Mouse (Mus musculus): ENCODE measurements around the gene Tectb. TPM values are rescaled to one million over a fixed set of nuclear protein-coding genes. Genes with fewer than 3 reads are reported as not detected.

The Tectb gene
- total RNA-seq, 2 experiments from 2014 or later, result 0.21 TPM; not detected in 1

GRCm38 (mm10) chr19:55206482-55207138 lies 26.1 kb downstream of the Tectb start:
- intact Hi-C loops (cut with DNase I), result loop anchor here (2.0 kb wide), 1 partner anchor 1162 kb away; the partner anchor contains the start of gene Adra2a
- DNase-seq (ENCODE audit: low spot score), result no peak

DNA sequence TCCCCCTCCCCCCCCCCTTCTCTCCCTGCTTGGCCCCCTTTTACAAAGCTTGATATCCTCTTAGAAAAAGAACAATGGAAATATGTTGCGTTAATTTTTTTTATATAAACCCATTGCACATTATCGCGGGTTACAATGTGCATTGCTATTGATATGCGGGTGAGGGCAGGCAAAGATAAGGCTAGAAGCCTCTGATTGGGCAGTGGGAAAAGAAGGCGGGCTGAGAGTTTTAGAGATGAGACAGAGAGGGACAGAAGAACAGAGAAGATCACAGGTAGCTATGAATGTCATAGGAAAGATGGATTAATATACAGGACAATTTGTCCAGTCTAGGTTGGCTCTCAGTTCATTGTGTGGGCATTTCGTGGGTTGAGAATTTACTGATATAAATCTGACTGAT lies 26.7 kb downstream of the Tectb start:
- no peak for DNase-seq (ENCODE audit: low spot score)
- intact Hi-C loops (cut with DNase I), result loop anchor here (2.0 kb wide), 1 partner anchor 1162 kb away; the partner anchor contains the start of gene Adra2a

GRCm38 (mm10) chr19:55207746-55208538 lies 27.4 kb downstream of the Tectb start:
- intact Hi-C loops (cut with DNase I), result loop anchor here (2.0 kb wide), 1 partner anchor 1163 kb away; the partner anchor contains the start of gene Adra2a
- DNase-seq (ENCODE audit: low spot score), result no peak

DNA sequence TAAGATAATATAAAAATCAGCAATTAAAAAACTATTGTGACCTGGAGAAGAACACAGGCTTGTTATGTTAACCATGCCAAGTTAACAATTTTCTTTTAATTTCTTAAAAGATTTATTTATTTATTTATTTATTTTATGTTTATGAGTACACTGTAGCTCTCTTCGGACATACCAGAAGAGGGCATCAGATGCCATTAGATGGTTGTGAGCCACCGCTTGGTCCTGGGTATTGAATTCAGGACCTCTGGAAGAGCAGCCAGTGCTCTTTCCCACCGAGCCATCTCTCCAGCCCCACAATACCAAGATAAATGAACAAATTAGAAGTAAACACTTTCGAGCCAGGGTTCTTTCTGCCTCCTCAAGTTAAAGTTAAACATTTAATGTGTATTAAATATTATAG lies 28.1 kb downstream of the Tectb start:
- no peak for DNase-seq (ENCODE audit: low spot score)
- intact Hi-C loops (cut with DNase I), result no loop called here

DNA sequence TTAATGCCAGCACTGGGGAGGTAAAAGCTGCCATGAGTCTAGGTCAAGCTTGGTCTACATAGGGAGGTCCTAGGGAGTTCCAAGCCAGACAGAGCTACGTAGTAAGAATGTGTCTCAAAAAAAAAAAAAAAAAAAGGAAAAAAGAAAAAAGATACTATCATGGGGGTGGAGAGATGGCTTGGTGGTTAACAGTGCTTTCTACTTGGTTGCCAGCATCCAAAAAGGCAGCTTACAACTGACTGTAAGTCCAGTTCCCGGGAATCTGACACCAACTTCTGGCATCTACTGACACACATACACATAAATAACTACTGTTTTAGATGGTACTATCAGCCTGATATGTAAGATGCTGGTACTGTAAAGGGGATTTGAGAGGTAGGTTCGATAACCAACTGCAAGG lies 28.6 kb downstream of the Tectb start:
- DNase-seq (ENCODE audit: low spot score), result no peak
- intact Hi-C loops (cut with DNase I), result no loop called here

DNA sequence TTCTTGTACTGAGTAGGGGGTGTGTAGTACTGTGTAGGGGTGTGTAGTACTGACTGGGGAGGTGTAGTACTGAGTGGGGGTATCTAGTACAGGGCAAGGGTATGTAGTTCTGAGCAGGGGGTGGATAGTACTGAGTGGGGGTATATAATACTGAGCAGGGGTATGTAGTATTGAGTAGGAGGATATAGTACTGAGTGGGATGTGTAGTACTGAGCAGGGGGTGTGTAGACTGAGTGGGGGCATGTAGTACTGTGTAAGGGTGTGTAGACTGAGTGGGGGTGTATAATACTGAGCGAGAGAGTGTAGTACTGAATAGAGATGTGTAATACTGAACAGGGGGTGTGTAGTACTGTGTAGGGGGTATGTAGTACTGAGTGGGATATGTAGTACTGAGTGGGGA lies 31.2 kb downstream of the Tectb start:
- intact Hi-C loops (cut with DNase I), result no loop called here
- DNase-seq (ENCODE audit: low spot score), result no peak

DNA sequence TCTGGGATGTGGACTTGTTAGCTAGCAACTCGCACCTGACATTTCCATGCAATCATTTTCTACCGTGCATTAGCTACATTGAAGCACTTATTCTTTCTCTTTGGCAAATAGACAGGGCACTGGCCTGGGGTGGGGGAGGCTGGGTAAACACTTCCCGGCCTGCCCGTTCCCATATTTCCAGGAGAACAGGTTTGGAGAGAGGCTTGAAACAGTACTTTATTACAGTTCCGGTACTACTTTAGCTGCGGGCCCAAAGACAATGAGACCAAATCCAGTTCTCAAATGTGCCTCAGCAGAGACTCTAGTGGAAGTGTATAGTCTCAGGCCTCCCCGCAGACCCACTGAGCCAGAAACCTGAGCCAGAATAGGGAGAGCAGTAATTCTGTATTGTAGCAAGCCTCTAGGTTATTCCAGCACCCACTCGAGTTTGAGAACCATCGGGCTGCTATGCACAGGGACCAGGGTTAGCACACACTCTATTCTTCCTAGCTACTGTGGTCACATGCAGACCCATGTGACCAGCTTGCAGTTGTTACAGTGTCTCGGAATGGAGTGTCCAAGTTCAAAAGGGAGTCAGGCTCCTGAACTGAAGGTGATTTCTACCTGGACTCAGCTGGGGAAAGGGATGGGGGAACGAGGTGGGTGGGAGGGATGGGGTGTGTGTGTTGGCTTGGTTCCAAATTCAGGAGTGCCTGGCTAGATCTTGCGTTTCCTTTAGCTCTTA lies 33.2 kb downstream of the Tectb start:
- intact Hi-C loops (cut with DNase I), result no loop called here
- DNase-seq (ENCODE audit: low spot score), result no peak

GRCm38 (mm10) chr19:55216876-55217275 lies 36.3 kb downstream of the Tectb start:
- no peak for DNase-seq (ENCODE audit: low spot score)

DNA sequence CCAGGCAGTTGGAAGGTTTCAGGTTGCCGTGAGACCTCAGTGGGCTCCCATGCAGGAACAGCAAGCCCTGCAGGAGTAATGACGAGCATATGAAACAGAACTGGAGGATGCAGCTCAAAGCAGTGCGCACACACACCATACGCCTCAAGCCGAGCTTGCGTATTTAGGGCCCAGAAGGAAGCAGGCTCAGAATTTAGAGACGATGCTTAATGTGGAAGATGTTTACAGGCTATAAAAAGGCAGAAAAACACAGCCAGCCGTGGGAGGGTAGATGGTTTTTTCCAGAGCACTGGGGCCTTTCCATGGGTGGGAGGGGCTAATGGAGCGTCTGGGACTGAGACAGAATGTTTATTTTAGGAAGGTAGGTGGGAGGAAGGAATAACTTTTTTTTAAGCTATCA lies 36.8 kb downstream of the Tectb start:
- intact Hi-C loops (cut with DNase I), result no loop called here
- no peak for DNase-seq (ENCODE audit: low spot score)

More at GRCm38 (mm10) chr19:55216876-55217275, 36.3 kb downstream of the Tectb start:
- intact Hi-C loops (cut with DNase I), result no loop called here

- intact Hi-C loops (cut with DNase I), result loop anchor here (1.0 to 2.0 kb wide), 2 partner anchors 31 to 88 kb away; no protein-coding TSS in a partner anchor
- DNase-seq (ENCODE audit: low spot score), result peak; percentile 39
These were observed 37.7 kb downstream of the Tectb start for GRCm38 (mm10) chr19:55218192-55218739.

DNA sequence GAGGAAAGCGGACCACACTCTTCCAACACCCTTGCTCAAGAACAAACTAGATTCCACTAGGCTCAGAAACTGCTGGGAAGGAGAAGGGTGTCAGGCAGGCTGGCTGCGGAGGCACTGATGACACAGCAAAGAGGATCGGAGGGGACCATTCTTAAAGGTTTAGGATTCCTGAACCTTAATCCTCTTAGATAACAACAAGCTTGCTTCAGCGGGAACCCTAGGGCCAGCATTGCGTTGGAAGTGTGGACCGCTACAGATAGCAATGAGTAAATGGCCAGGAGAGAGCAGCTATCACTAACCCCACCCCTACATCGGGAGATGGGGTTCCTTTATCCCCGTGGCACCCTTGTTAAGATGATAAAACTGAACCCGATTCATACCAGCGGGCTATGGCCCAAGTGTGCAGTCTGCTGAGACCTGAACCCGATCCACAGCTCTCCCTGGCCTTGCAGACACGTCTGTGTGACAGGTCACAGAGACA lies 38.2 kb downstream of the Tectb start:
- DNase-seq (ENCODE audit: low spot score), result no peak
- intact Hi-C loops (cut with DNase I), result loop anchor here (1.0 to 2.0 kb wide), 2 partner anchors 30 to 88 kb away; no protein-coding TSS in a partner anchor

GRCm38 (mm10) chr19:55219359-55219758 lies 38.8 kb downstream of the Tectb start:
- intact Hi-C loops (cut with DNase I), result loop anchor here (2.0 kb wide), 1 partner anchor 29 kb away; no protein-coding TSS in a partner anchor
- no peak for DNase-seq (ENCODE audit: low spot score)

- no peak for DNase-seq (ENCODE audit: low spot score)
- intact Hi-C loops (cut with DNase I), result no loop called here
These were observed 40.7 kb downstream of the Tectb start for GRCm38 (mm10) chr19:55221208-55221607.

- intact Hi-C loops (cut with DNase I), result no loop called here
- DNase-seq (ENCODE audit: low spot score), result no peak
These were observed 41.7 kb downstream of the Tectb start for GRCm38 (mm10) chr19:55222268-55222667.

GRCm38 (mm10) chr19:55226621-55227020 lies 46.1 kb downstream of the Tectb start:
- intact Hi-C loops (cut with DNase I), result no loop called here

GRCm38 (mm10) chr19:55227135-55227534 lies 46.6 kb downstream of the Tectb start:
- intact Hi-C loops (cut with DNase I), result no loop called here

More at GRCm38 (mm10) chr19:55226621-55227020, 46.1 kb downstream of the Tectb start:
- no peak for DNase-seq (ENCODE audit: low spot score)

GRCm38 (mm10) chr19:55231081-55231480 lies 50.5 kb downstream of the Tectb start:
- intact Hi-C loops (cut with DNase I), result no loop called here
- DNase-seq (ENCODE audit: low spot score), result no peak

More at GRCm38 (mm10) chr19:55227135-55227534, 46.6 kb downstream of the Tectb start:
- no peak for DNase-seq (ENCODE audit: low spot score)

DNA sequence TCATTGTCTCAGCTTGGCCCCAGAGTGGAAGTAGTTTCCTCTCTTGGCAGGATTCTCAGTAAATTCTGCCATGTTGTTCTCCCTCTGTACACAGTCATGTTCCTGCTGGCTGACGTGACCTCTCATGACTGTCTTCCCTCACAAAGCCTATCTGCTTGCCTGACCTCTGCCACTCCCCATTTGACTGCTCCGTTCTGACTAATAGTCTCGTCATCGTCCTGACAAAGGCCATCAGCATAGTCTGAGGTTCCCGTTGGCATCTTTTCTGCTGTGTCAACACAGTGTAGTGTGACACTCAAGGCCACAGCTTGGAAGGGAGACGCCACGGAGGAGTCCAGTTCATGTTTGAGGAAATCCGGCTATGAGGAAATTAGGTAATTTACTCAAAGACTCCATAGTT lies 51.6 kb downstream of the Tectb start:
- peak; percentile 50 for DNase-seq (ENCODE audit: low spot score)
- intact Hi-C loops (cut with DNase I), result no loop called here

DNA sequence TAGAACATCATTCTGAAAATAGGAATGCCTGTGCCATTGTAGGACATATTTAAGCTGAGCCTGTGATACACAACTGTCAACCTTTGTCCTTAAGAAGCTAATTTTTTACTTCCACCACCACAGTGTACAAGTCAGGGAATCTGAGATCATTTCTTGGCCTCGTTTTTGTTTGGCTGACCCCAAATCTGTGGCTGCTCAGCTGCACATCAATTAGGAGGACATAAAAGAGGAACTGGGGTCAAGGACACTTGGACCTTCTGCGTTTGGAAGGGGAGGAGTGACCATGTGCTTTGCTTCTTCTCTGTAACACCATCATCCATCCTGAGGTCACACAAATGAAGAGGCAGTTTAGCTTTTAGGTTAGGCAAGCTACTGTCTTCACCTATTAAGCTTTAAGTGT lies 55.5 kb downstream of the Tectb start:
- intact Hi-C loops (cut with DNase I), result no loop called here
- no peak for DNase-seq (ENCODE audit: low spot score)

- intact Hi-C loops (cut with DNase I), result no loop called here
- no peak for DNase-seq (ENCODE audit: low spot score)
These were observed 56.0 kb downstream of the Tectb start for GRCm38 (mm10) chr19:55236564-55236963.
